Comparison of ENCODE assay signal across 10 mouse cellular contexts in genomic region chr1:39869721-39870201, GRCm38 (mm10). TPM values are rescaled to one million over a fixed set of nuclear protein-coding genes. Genes with fewer than 3 reads are reported as not detected.
DNase-seq lines count a peak whose midpoint lies in the region; ATAC-seq and TF ChIP-seq lines count a peak whose summit lies in the region.
"Had no signal": no experiment of that assay in that cellular context is flagged by ENCODE, and none has a peak within 500 bp of the region (broad histone marks: within the 10 kb centered on the region; RNA-seq: fewer than 3 reads in every experiment).

No protein-coding gene starts in this region.

- H3K4me2 ChIP-seq in liver, embryonic 15.5 days, result no peak overlapping the region

- peak; percentile 53 for DNase-seq in adrenal gland, postnatal 10 days
- DNase-seq in adrenal gland, postnatal 25 days, result no peak
- peak; percentile 71 for DNase-seq in liver, adult 2 months (ENCODE audit: extremely low read depth, low read depth, low spot score)
- DNase-seq in liver, result no peak
- DNase-seq in gastrocnemius, postnatal 14 days, result peak; percentile 45
- DNase-seq in ovary, postnatal 36 days (ENCODE audit: low spot score), result no peak
- DNase-seq in right cerebral cortex, postnatal 14 days, result no peak

- H3K79me2 ChIP-seq in liver, adult 2 months (ENCODE audit: control insufficient read depth, insufficient read depth, low read length), result no peaks in the 10 kb centered on the region

- TF ChIP-seq POLR2A in liver, adult 2 months (IDR thresholded peaks at IDR 0.05; ENCODE audit: extremely low read depth, insufficient read depth, low read length), result no peak

- H3K27me3 ChIP-seq in liver, adult 2 months (ENCODE audit: control insufficient read depth, insufficient read depth, low read length), result no peaks in the 10 kb centered on the region
- no peaks in the 10 kb centered on the region for H3K27me3 ChIP-seq in liver, embryonic 15.5 days

- peak overlapping the region; percentile 15; the same call in 1 of the 2 replicates for H3K9ac ChIP-seq in liver, adult 2 months (ENCODE audit: low read depth, low read length)
- no peak overlapping the region for H3K9ac ChIP-seq in liver, embryonic 15.5 days

- peaks cover 17% of the 10 kb centered on the region for H3K4me1 ChIP-seq in liver, adult 2 months (ENCODE audit: control insufficient read depth, insufficient read depth, low read length)
- H3K4me1 ChIP-seq in liver, embryonic 15.5 days (replicated peaks), result peaks cover 29% of the 10 kb centered on the region

- intact Hi-C loops in gastrocnemius, postnatal 14 days (cut with DNase I; ENCODE audit: low total_unique reads), result no loop called here

- TF ChIP-seq CTCF in liver, adult 2 months (IDR thresholded peaks at IDR 0.05; ENCODE audit: low read depth, low read length), result no peak

- H3K9me3 ChIP-seq in liver, embryonic 15.5 days (replicated peaks), result no peaks in the 10 kb centered on the region

- ATAC-seq in liver, embryonic 15.5 days (ENCODE audit: insufficient read depth), result no peak

- H3K36me3 ChIP-seq in liver, adult 2 months (ENCODE audit: control insufficient read depth, insufficient read depth, low read length), result no peaks in the 10 kb centered on the region
- no peaks in the 10 kb centered on the region for H3K36me3 ChIP-seq in liver, embryonic 15.5 days (replicated peaks)

- H3K27ac ChIP-seq in liver, adult 2 months (replicated peaks; ENCODE audit: insufficient read depth, low read depth, low read length), result no peak overlapping the region
- peak overlapping the region; percentile 73 for H3K27ac ChIP-seq in liver, embryonic 15.5 days (replicated peaks)

- 10% methylated on average over 12 of the region's 12 CpGs for WGBS in liver, adult 2 months
- WGBS in liver, embryonic 15.5 days (ENCODE audit: insufficient replicate concordance), result 63% methylated on average over 12 of the region's 12 CpGs

- H3K4me3 ChIP-seq in liver, adult 2 months (ENCODE audit: insufficient read depth, low read depth, low read length), result no peak overlapping the region
- no peak overlapping the region for H3K4me3 ChIP-seq in liver, embryonic 15.5 days (replicated peaks)
- H3K4me3 ChIP-seq: erythroblast, embryonic 14.5 days; myocyte had no signal

RNA-seq across cellular contexts. Expression of gene Map4k4, which starts 31.0 kb away (rescaled TPM):
- total RNA-seq in adrenal gland, postnatal 10 days (2021), result 100 to 1,000 TPM; 138 to 167 TPM
- 121 and 138 TPM in 2 replicates for total RNA-seq in adrenal gland, postnatal 25 days (2021)
- total RNA-seq in liver, adult 2 months (2014; rRNA removed), result 10.7 and 12.4 TPM in 2 replicates
- 6.3 and 7.2 TPM in 2 replicates for polyA plus RNA-seq in liver, adult 2 months (2012; rRNA removed)
- total RNA-seq in gastrocnemius, postnatal 14 days (2021), result 10 to 100 TPM; 53.2 to 53.6 TPM
- polyA plus RNA-seq in liver, embryonic 15.5 days (2015; fragmentation: Nextera tagmentation; extraction: Ambion mirVana), result 3.5 and 4.4 TPM in 2 replicates

Comparison
In these comparisons a context has a peak if more than half of its experiments do, and no peak if none do; other contexts are left out.
1. DNase-seq: peak in adrenal gland, postnatal 10 days (single experiment), liver, adult 2 months (single experiment) and gastrocnemius, postnatal 14 days (single experiment); none in adrenal gland, postnatal 25 days (single experiment), liver (single experiment), ovary, postnatal 36 days (single experiment) and right cerebral cortex, postnatal 14 days (single experiment).